Mouse (Mus musculus): ENCODE results near the gene Pacsin3.

DNA sequence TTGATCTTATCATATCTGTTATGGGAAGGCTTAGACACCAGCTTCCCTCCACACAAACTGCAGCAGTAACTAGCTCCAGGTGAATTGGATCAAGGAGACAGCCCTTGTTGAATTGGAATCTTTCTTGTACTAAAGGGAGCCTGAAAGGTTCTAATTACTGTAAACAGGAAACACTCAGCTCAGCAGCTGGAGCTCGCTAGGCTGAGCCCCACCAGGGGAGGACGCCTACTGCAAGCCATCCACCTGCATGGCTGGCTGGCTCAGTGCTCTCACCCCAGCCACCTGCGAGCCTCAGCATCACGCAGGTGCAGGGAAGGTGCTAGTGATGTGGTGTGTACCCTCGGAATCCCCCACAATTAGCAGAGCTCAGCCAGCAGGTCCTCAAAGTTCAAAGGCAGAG is 52.9 kb downstream of the Pacsin3 start:
- TF ChIP-seq CTCF (IDR thresholded peaks at IDR 0.05; ENCODE audit: borderline replicate concordance, insufficient read depth, low read depth, low read length) (no peak), POLR2A (IDR thresholded peaks at IDR 0.05; ENCODE audit: borderline replicate concordance, insufficient read depth, low read length) (no peak)
